Mouse (Mus musculus) intestine, embryonic 14.5 days (tissue): Measurements from ENCODE around the gene 1700001F09Rik. TPM values are rescaled to one million over a fixed set of nuclear protein-coding genes. Genes with fewer than 3 reads are reported as not detected.
"Not testable (repeated sequence)": the region's sequence is repeated elsewhere in the genome, so short reads cannot be mapped to it uniquely, and the experiment has no call there.

Experiments used
- ATAC-seq: fragments of 200-750 bp; cut with Nextera tagmentation; replicated peaks from 2 replicates; pipeline ENCODE4 v1.8.0; 2017; ENCODE audit warnings: low read depth, moderate number of reproducible peaks, moderate TSS enrichment, moderate library complexity; ENCODE audit not compliant: low FRiP score, low TSS enrichment
- DNase-seq: peaks from one replicate; pipeline ENCODE4 v3.0.0-alpha.2; 2018; ENCODE audit warnings: low spot score
- H3K27ac ChIP-seq: fragments of 300-500 bp; sonication (generic); 2 replicates; pipeline ENCODE4 v1.5.1; 2014; ENCODE audit warnings: low read depth, mild to moderate bottlenecking, control low read depth
- H3K27me3 ChIP-seq: fragments of 300-500 bp; sonication (generic); replicated peaks from 2 replicates; pipeline ENCODE4 v1.6.1; 2014; ENCODE audit warnings: low read length, control low read depth; ENCODE audit not compliant: control insufficient read depth, insufficient read depth
- H3K36me3 ChIP-seq: fragments of 300-500 bp; sonication (generic); 2 replicates; pipeline ENCODE4 v1.6.1; 2014; ENCODE audit warnings: low read length, control low read depth; ENCODE audit not compliant: control insufficient read depth, insufficient read depth
- H3K4me1 ChIP-seq: fragments of 300-500 bp; sonication (generic); replicated peaks from 2 replicates; pipeline ENCODE4 v1.6.1; 2014; ENCODE audit warnings: low read length, control low read depth, mixed read lengths; ENCODE audit not compliant: control insufficient read depth, insufficient read depth
- H3K4me2 ChIP-seq: fragments of 300-500 bp; sonication (generic); 2 replicates; pipeline ENCODE4 v1.6.1; 2014; ENCODE audit warnings: low read length
- H3K4me3 ChIP-seq: fragments of 300-500 bp; sonication (generic); 2 replicates; pipeline ENCODE4 v1.5.1; 2014; ENCODE audit warnings: low read depth, low read length, control low read depth, mixed read lengths
- H3K9ac ChIP-seq: fragments of 300-500 bp; sonication (generic); 2 replicates; pipeline ENCODE4 v1.6.1; 2014; ENCODE audit warnings: mild to moderate bottlenecking, low read length
- H3K9me3 ChIP-seq: fragments of 300-500 bp; sonication (generic); 2 replicates; pipeline ENCODE4 v1.6.1; 2016; ENCODE audit warnings: low read length, control low read depth; ENCODE audit not compliant: control insufficient read depth
- WGBS: fragments of 180-500 bp; shearing (Covaris S2); extraction: QIAGEN DNeasy Blood & Tissue Kit; methylation state at CpG from one replicate; pipeline ENCODE4 v1.1.7; 2014; 5-methylcytosine and 5-hydroxymethylcytosine counted together
- polyA plus RNA-seq: library from polyadenylated mRNA; unstranded; fragments of >200 nt; fragmentation: Nextera tagmentation; extraction: Ambion mirVana; gene quantifications from 2 replicates; pipeline ENCODE4 v1.2.1, GENCODE M21; 2014

1700001F09Rik gene
- polyA plus RNA-seq, 1 experiment from 2014 or later, result not detected

GRCm38 (mm10) chr14:43293503-43293902 lies 54.1 kb downstream of the 1700001F09Rik start, which contains the start of gene Gm8127:
Gene Gm8127 (minus strand): TSS chr14:43293832.
- ATAC-seq, H3K9me3 ChIP-seq, H3K4me2 ChIP-seq, H3K27ac ChIP-seq, H3K9ac ChIP-seq, H3K4me1 ChIP-seq, DNase-seq, H3K27me3 ChIP-seq, H3K36me3 ChIP-seq, H3K4me3 ChIP-seq: not testable (repeated sequence)
- 82% methylated on average over 3 of the region's 3 CpGs for WGBS

Other genes with a start within 250 kb of the 1700001F09Rik start
- gene Gm8104, start 247.2 kb downstream of the 1700001F09Rik start, polyA plus RNA-seq, result not detected in 2 replicates
- gene Gm7233, start 167.9 kb downstream of the 1700001F09Rik start, polyA plus RNA-seq, result not detected in 2 replicates
- gene Gm8122, start 112.5 kb downstream of the 1700001F09Rik start, polyA plus RNA-seq, result not detected in 2 replicates
- gene Gm8126, start 89.2 kb downstream of the 1700001F09Rik start, polyA plus RNA-seq, result not detected in 2 replicates
- gene Gm9732, start 72.8 kb downstream of the 1700001F09Rik start, polyA plus RNA-seq, result not detected in 2 replicates
- not detected in 2 replicates for gene Gm8127, start 54.0 kb downstream of the 1700001F09Rik start, polyA plus RNA-seq
- not detected in 2 replicates for gene Gm8138, start 68.5 kb upstream of the 1700001F09Rik start, polyA plus RNA-seq
- gene Gm5799, start 195.8 kb upstream of the 1700001F09Rik start, polyA plus RNA-seq, result not detected in 2 replicates
- not detected in 2 replicates for gene Gm17654, start 231.3 kb upstream of the 1700001F09Rik start, polyA plus RNA-seq